Mouse (Mus musculus) erythroblast, embryonic 14.5 days (primary cell): ENCODE measurements at regions not wholly inside any gene's neighbourhood (a gene's known extent, or its start where the extent isn't known, plus 50 kb on each side); places are given as distances from the start of the nearest gene placed in this dataset.

Experiments
- GATA1 ChIP-seq: IDR thresholded peaks from 2 replicates; pipeline ENCODE4 v1.6.1; 2012; ENCODE audit warnings: low read length, inconsistent platforms, mixed read lengths
- TAL1 ChIP-seq: IDR thresholded peaks from 3 replicates; pipeline ENCODE4 v1.6.1; 2012; ENCODE audit warnings: low read length, inconsistent platforms, mixed read lengths

GRCm38 (mm10) chr9:47167681-47168240, 169.2 kb downstream of the Gm4791 start:
- TF ChIP-seq GATA1 (no peak), TAL1 (no peak)
